Mouse (Mus musculus): ENCODE data around the gene Nmrk1. TPM values are rescaled to one million over a fixed set of nuclear protein-coding genes. Genes with fewer than 3 reads are reported as not detected.

Nmrk1 gene
- total RNA-seq, 2 experiments from 2014 or later: 7.4 to 8.0 TPM

Other genes with a start within 250 kb of the Nmrk1 start
- 10 to 100 TPM; 30.6 to 38.2 TPM for gene Ostf1, start 127 bp upstream of the Nmrk1 start, total RNA-seq (2021)
- 10 to 100 TPM; 11.4 to 11.6 TPM for gene Carnmt1, start 38.8 kb downstream of the Nmrk1 start, total RNA-seq (2021)
- 10 to 100 TPM; 22.9 to 23.0 TPM for gene D030056L22Rik, start 81.2 kb downstream of the Nmrk1 start, total RNA-seq (2021)
- gene Trpm6, start 118.0 kb downstream of the Nmrk1 start, total RNA-seq (2021): 1 to 10 TPM in 1 of 2 experiments, under 1 TPM in 1; 0.76 to 1.0 TPM

Measured in layer of hippocampus, postnatal 10 days (tissue).